Mouse (Mus musculus) MEL (cell line): Measurements from ENCODE around the gene Kcnab3. TPM values are rescaled to one million over a fixed set of nuclear protein-coding genes. Genes with fewer than 3 reads are reported as not detected.

Experiments used
- DNase-seq: peaks from one replicate; pipeline ENCODE4 v3.0.0; 2011; ENCODE audit warnings: low read depth, low spot score
- H3K27ac ChIP-seq: 2 replicates; pipeline ENCODE4 v1.5.1; 2012; ENCODE audit warnings: low read depth, mild to moderate bottlenecking, control low read depth, low read length, moderate library complexity; ENCODE audit not compliant: control insufficient read depth
- H3K27me3 ChIP-seq, 2 experiments: fragments of 150-350 bp in 1 of 2; sonication (generic) in 1 of 2; 2 replicates each; pipeline ENCODE4 v1.6.1; 2012; ENCODE audit warnings: low read length in 2 of 2, mild to moderate bottlenecking in 2 of 2, improper control_type of control experiment in 1 of 2, moderate library complexity in 1 of 2; ENCODE audit not compliant: insufficient read depth in 2 of 2, control insufficient read depth in 1 of 2
- H3K36me3 ChIP-seq, 2 experiments: 2 replicates each; pipeline ENCODE4 v1.6.1; 2012 to 2014; ENCODE audit warnings: low read length in 2 of 2, improper control_type of control experiment in 1 of 2, inconsistent platforms in 1 of 2, mild to moderate bottlenecking in 1 of 2; ENCODE audit not compliant: insufficient read depth in 2 of 2, control insufficient read depth in 1 of 2
- H3K4me1 ChIP-seq, 2 experiments: fragments of 150-350 bp in 1 of 2; sonication (generic) in 1 of 2; 2 replicates each; pipeline ENCODE4 v1.6.1; 2012; ENCODE audit warnings: low read length in 2 of 2, improper control_type of control experiment in 1 of 2, mild to moderate bottlenecking in 1 of 2; ENCODE audit not compliant: insufficient read depth in 2 of 2, control insufficient read depth in 1 of 2
- H3K4me3 ChIP-seq, 2 experiments: fragments of 150-350 bp in 1 of 2; sonication (generic) in 1 of 2; 2 replicates each; pipeline ENCODE4 v1.5.1; 2012; ENCODE audit warnings: low read depth in 2 of 2, low read length in 2 of 2, mild to moderate bottlenecking in 2 of 2, moderate library complexity in 2 of 2, control low read depth in 1 of 2, improper control_type of control experiment in 1 of 2; ENCODE audit not compliant: control insufficient read depth in 1 of 2, insufficient read depth in 1 of 2
- H3K79me2 ChIP-seq: 2 replicates; pipeline ENCODE4 v1.6.1; 2012; ENCODE audit warnings: mild to moderate bottlenecking, low read length, moderate library complexity; ENCODE audit not compliant: control insufficient read depth, poor library complexity, insufficient read depth
- H3K9ac ChIP-seq: 2 replicates; pipeline ENCODE4 v1.6.1; 2012; ENCODE audit warnings: low read depth, mild to moderate bottlenecking, control low read depth, low read length, moderate library complexity; ENCODE audit not compliant: control insufficient read depth, poor library complexity, severe bottlenecking
- H3K9me3 ChIP-seq: fragments of 150-350 bp; sonication (generic); replicated peaks from 2 replicates; pipeline ENCODE4 v1.6.1; 2012; ENCODE audit warnings: mild to moderate bottlenecking, low read length, improper control_type of control experiment, moderate library complexity; ENCODE audit not compliant: insufficient read depth
- BHLHE40 ChIP-seq: IDR thresholded peaks from 2 replicates; pipeline ENCODE4 v1.6.1; 2012; ENCODE audit warnings: low read depth, mild to moderate bottlenecking, inconsistent platforms, low read length, improper control_type of control experiment, borderline replicate concordance
- CHD2 ChIP-seq: IDR thresholded peaks from 2 replicates; pipeline ENCODE4 v1.6.1; 2011; ENCODE audit warnings: low read length, improper control_type of control experiment
- CTCF ChIP-seq, 3 experiments: IDR thresholded peaks in 2 of 3; conservative IDR thresholded peaks in 1 of 3; 2 replicates each; pipeline ENCODE4 v1.5.1; 2011 to 2012; ENCODE audit warnings: low read length in 3 of 3, low read depth in 2 of 3, mild to moderate bottlenecking in 2 of 3, improper control_type of control experiment in 1 of 3, inconsistent platforms in 1 of 3, mixed read lengths in 1 of 3, moderate library complexity in 1 of 3; ENCODE audit not compliant: control insufficient read depth in 1 of 3, insufficient read depth in 1 of 3, poor library complexity in 1 of 3, severe bottlenecking in 1 of 3
- ELF1 ChIP-seq: IDR thresholded peaks from 2 replicates; pipeline ENCODE4 v1.6.1; 2014; ENCODE audit warnings: low read depth, mild to moderate bottlenecking, inconsistent platforms, low read length, improper control_type of control experiment, moderate library complexity
- EP300 ChIP-seq, 2 experiments: IDR thresholded peaks; 2 replicates each; pipeline ENCODE4 v1.6.1; 2011; ENCODE audit warnings: improper control_type of control experiment in 2 of 2, low read length in 2 of 2, low read depth in 1 of 2, mild to moderate bottlenecking in 1 of 2
- JUND ChIP-seq: IDR thresholded peaks from 2 replicates; pipeline ENCODE4 v1.6.1; 2011; ENCODE audit warnings: low read depth, mild to moderate bottlenecking, improper control_type of control experiment, low read length
- KAT2A ChIP-seq: conservative IDR thresholded peaks from 2 replicates; pipeline ENCODE4 v1.6.1; 2012; ENCODE audit warnings: low read depth, low read length, improper control_type of control experiment, inconsistent platforms
- MAFK ChIP-seq: IDR thresholded peaks from 2 replicates; pipeline ENCODE4 v1.6.1; 2011; ENCODE audit warnings: low read depth, mild to moderate bottlenecking, low read length, improper control_type of control experiment, borderline replicate concordance
- MAX ChIP-seq: IDR thresholded peaks from 2 replicates; pipeline ENCODE4 v1.6.1; 2011; ENCODE audit warnings: low read length, improper control_type of control experiment
- MAZ ChIP-seq: IDR thresholded peaks from 2 replicates; pipeline ENCODE4 v1.6.1; 2012; ENCODE audit warnings: low read depth, mild to moderate bottlenecking, inconsistent platforms, low read length, improper control_type of control experiment
- MEF2A ChIP-seq: IDR thresholded peaks from 2 replicates; pipeline ENCODE4 v1.6.1; 2014; ENCODE audit warnings: low read depth, mild to moderate bottlenecking, inconsistent platforms, low read length, improper control_type of control experiment; ENCODE audit not compliant: poor library complexity, insufficient replicate concordance, severe bottlenecking; ENCODE audit errors: extremely low read depth
- MXI1 ChIP-seq: IDR thresholded peaks from 2 replicates; pipeline ENCODE4 v1.6.1; 2011; ENCODE audit warnings: mild to moderate bottlenecking, low read depth, low read length, improper control_type of control experiment
- MYC ChIP-seq: IDR thresholded peaks from 2 replicates; pipeline ENCODE4 v1.6.1; 2011; ENCODE audit warnings: low read depth, mild to moderate bottlenecking, low read length, improper control_type of control experiment, moderate library complexity
- NELFE ChIP-seq: IDR thresholded peaks from 2 replicates; pipeline ENCODE4 v1.6.1; 2011; ENCODE audit warnings: low read depth, low read length, improper control_type of control experiment
- NRF1 ChIP-seq: IDR thresholded peaks from 2 replicates; pipeline ENCODE4 v1.6.1; 2014; ENCODE audit warnings: low read depth, mild to moderate bottlenecking, inconsistent platforms, low read length, improper control_type of control experiment, moderate library complexity; ENCODE audit not compliant: poor library complexity, insufficient read depth, severe bottlenecking
- POLR2A ChIP-seq, 2 experiments: IDR thresholded peaks; 2 replicates each; pipeline ENCODE4 v1.6.1; 2011 to 2012; ENCODE audit warnings: low read length in 2 of 2, mild to moderate bottlenecking in 2 of 2, control low read depth in 1 of 2, improper control_type of control experiment in 1 of 2, low read depth in 1 of 2, moderate library complexity in 1 of 2; ENCODE audit not compliant: control insufficient read depth in 1 of 2, insufficient read depth in 1 of 2, poor library complexity in 1 of 2
- POLR2AphosphoS2 ChIP-seq: IDR thresholded peaks from 2 replicates; pipeline ENCODE4 v1.6.1; 2011; ENCODE audit warnings: low read length, improper control_type of control experiment
- RAD21 ChIP-seq: IDR thresholded peaks from 2 replicates; pipeline ENCODE4 v1.6.1; 2011; ENCODE audit warnings: mild to moderate bottlenecking, low read depth, low read length, improper control_type of control experiment
- UBTF ChIP-seq: IDR thresholded peaks from 2 replicates; pipeline ENCODE4 v1.6.1; 2012; ENCODE audit warnings: low read depth, mild to moderate bottlenecking, inconsistent platforms, low read length, improper control_type of control experiment, moderate library complexity, borderline replicate concordance; ENCODE audit not compliant: insufficient read depth
- USF1 ChIP-seq: IDR thresholded peaks from 2 replicates; pipeline ENCODE4 v1.6.1; 2014; ENCODE audit warnings: low read depth, mild to moderate bottlenecking, inconsistent platforms, low read length, improper control_type of control experiment, moderate library complexity
- ZC3H11A ChIP-seq: IDR thresholded peaks from 2 replicates; pipeline ENCODE4 v1.6.1; 2012; ENCODE audit warnings: low read depth, mild to moderate bottlenecking, inconsistent platforms, low read length, improper control_type of control experiment
- ZKSCAN1 ChIP-seq: IDR thresholded peaks from 2 replicates; pipeline ENCODE4 v1.6.1; 2012; ENCODE audit warnings: low read depth, mild to moderate bottlenecking, inconsistent platforms, low read length, improper control_type of control experiment, moderate library complexity
- ZMIZ1 ChIP-seq: IDR thresholded peaks from 2 replicates; pipeline ENCODE4 v1.6.1; 2012; ENCODE audit warnings: low read depth, mild to moderate bottlenecking, inconsistent platforms, low read length, improper control_type of control experiment, moderate library complexity
- polyA plus RNA-seq, 2 experiments: library from polyadenylated mRNA; stranded (reverse) in 1 of 2; unstranded in 1 of 2; fragments of >175 nt in 1 of 2; fragments of >200 nt in 1 of 2; gene quantifications; 2 replicates each; pipeline versions ENCODE4 v1.2.1 to v1.2.4; 2012; ENCODE audit warnings: low replicate concordance in 2 of 2, low read depth in 1 of 2; ENCODE audit not compliant: insufficient read length in 2 of 2, insufficient read depth in 1 of 2, missing spikeins in 1 of 2
- total RNA-seq: library from RNA; depleted of rRNA; stranded (reverse); fragments of 300-350 nt; gene quantifications from 2 replicates; pipeline ENCODE4 v1.2.3, GENCODE M21; 2012

Gene Kcnab3
- total and polyA plus RNA-seq, 3 experiments = 3.8 to 6.2 TPM; not detected in 1

DNA sequence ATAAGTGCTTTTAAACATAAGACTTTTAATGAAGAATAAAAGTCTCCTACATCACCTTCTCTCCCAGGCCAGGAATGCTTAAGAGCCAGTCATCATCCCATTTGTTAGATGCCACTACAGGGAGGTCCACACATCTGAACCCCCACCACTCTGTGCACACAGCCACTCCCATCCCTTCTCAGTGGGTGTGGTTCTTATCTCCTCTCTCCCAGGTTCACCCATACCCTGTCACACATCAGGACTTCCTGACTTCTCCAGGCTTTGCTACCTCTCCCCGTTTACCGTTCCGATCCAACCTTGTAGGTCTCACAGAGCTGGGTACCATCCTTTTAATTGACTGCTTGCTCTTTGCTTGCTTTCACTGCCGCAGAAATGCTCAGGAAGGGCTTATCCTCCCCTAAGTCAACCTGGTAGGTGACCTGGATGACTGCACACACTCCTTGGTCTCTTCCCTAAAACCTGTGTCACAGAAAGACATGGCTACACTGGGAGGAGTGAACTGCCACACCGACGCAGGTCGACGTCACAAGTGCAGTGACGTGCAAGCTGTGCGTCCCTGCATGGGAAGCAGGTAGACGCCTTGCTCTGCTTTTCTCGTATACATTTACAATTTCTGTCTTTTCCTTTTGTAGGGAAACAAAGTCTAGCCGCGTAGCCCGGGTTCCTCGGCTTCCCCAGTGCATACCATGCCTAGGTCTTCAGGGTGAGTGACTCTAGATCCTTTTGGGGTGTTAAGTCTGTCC is 47.3 kb downstream of the Kcnab3 start (continued):
- TF ChIP-seq UBTF = no peak
- TF ChIP-seq EP300 (IDR thresholded peaks at IDR 0.05; ENCODE audit: low read depth in 1 of 2, low read length in 2 of 2) = peak; percentile 30 to 36; a peak in 1 of 4 replicates
- no peak for TF ChIP-seq MEF2A
- no peak; the same call in 1 of the 2 replicates for TF ChIP-seq NRF1
- TF ChIP-seq USF1 = no peak
- TF ChIP-seq NELFE = peak; percentile 90
- TF ChIP-seq MAZ = 0 out of 2 replicates have a peak, but pooled peaks have one; percentile 42
- TF ChIP-seq ELF1 = peak; percentile 74
- TF ChIP-seq ZKSCAN1 = no peak
- TF ChIP-seq RAD21 = no peak
- no peak; the same call in 1 of the 2 replicates for TF ChIP-seq KAT2A
- 0 out of 2 replicates have a peak, but pooled peaks have one; percentile 1 for TF ChIP-seq JUND
- TF ChIP-seq MXI1 = peak; percentile 96
- TF ChIP-seq, all 39 proteins: peak for 20

DNA sequence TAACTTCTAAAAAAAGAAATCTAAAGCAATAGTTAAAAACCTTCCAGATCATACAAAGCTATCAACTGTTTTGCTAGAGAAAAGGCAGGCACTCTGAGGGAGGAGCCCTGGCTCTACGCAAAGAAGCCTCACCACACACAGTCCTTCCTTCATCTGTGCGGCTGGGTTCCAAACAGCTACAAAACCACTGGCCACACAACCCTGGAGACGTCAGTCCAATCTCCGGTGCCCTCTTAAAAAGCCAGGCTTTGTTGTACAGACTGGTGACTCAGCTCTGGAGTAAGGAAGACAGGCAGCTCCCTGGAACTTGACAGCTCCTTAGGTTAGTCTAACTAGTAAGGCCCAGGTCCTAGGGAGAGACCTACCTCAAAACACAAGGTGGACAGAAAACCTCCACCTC is 49.6 kb downstream of the Kcnab3 start:
- no peaks in the 10 kb centered on the region for H3K27me3 ChIP-seq
- H3K36me3 ChIP-seq = peaks cover 0 to 19% of the 10 kb centered on the region in 2 experiments; a peak in 2 of 4 replicates
- no peak overlapping the region for H3K27ac ChIP-seq
- no peak overlapping the region for H3K9ac ChIP-seq
- peaks cover 1% of the 10 kb centered on the region; the same call in 1 of the 2 replicates for H3K79me2 ChIP-seq
- H3K4me3 ChIP-seq = no peak overlapping the region
- no peaks in the 10 kb centered on the region for H3K9me3 ChIP-seq
- DNase-seq = no peak
- H3K4me1 ChIP-seq = peaks cover 6 to 28% of the 10 kb centered on the region in 2 experiments
- no peak for TF ChIP-seq MYC
- TF ChIP-seq MAX = no peak
- TF ChIP-seq BHLHE40 = no peak

GRCm38 (mm10) chr11:69377766-69378165 is 51.7 kb downstream of the Kcnab3 start:
- no peak overlapping the region for H3K9ac ChIP-seq
- no peak for TF ChIP-seq NRF1
- TF ChIP-seq POLR2A (IDR thresholded peaks at IDR 0.05; ENCODE audit: control insufficient read depth in 1 of 2, insufficient read depth in 1 of 2, low read depth in 1 of 2, low read length in 2 of 2, poor library complexity in 1 of 2) = no peak
- TF ChIP-seq POLR2AphosphoS2 = no peak
- no peak for TF ChIP-seq CHD2
- TF ChIP-seq ZC3H11A = no peak
- TF ChIP-seq MXI1 = no peak
- TF ChIP-seq MAFK = no peak
- no peak for TF ChIP-seq EP300 (IDR thresholded peaks at IDR 0.05; ENCODE audit: low read depth in 1 of 2, low read length in 2 of 2)
- TF ChIP-seq ZMIZ1 = no peak
- no peak for TF ChIP-seq CTCF (IDR thresholded peaks at IDR 0.05 in 2 of 3, conservative IDR thresholded peaks at IDR 0.05 in 1 of 3; ENCODE audit: control insufficient read depth in 1 of 3, insufficient read depth in 1 of 3, low read depth in 2 of 3, low read length in 3 of 3, poor library complexity in 1 of 3, severe bottlenecking in 1 of 3)
- H3K27me3 ChIP-seq = no peaks in the 10 kb centered on the region
- peaks cover 0 to 9% of the 10 kb centered on the region in 2 experiments; a peak in 1 of 4 replicates for H3K4me1 ChIP-seq
- peaks cover 1% of the 10 kb centered on the region; the same call in 1 of the 2 replicates for H3K79me2 ChIP-seq
- no peak for DNase-seq
- H3K27ac ChIP-seq = no peak overlapping the region
- H3K9me3 ChIP-seq = no peaks in the 10 kb centered on the region
- H3K4me3 ChIP-seq = no peak overlapping the region
- H3K36me3 ChIP-seq = peaks cover 0 to 7% of the 10 kb centered on the region in 2 experiments; a peak in 2 of 4 replicates
